Mouse (Mus musculus) intestine, embryonic 15.5 days (tissue): ENCODE results near the gene Ube2m. TPM values are rescaled to one million over a fixed set of nuclear protein-coding genes. Genes with fewer than 3 reads are reported as not detected.
A peak's percentile ranks its signal among the peaks of the same experiment; 100 is the strongest.

Experiments used
- ATAC-seq: fragments of 200-750 bp; cut with Nextera tagmentation; 2 replicates; pipeline ENCODE4 v1.8.0; 2017; ENCODE audit warnings: moderate TSS enrichment, moderate library complexity
- H3K27ac ChIP-seq: fragments of 300-500 bp; sonication (generic); 2 replicates; pipeline ENCODE4 v1.5.1; 2015; ENCODE audit warnings: mild to moderate bottlenecking, inconsistent platforms
- H3K27me3 ChIP-seq: fragments of 300-500 bp; sonication (generic); replicated peaks from 2 replicates; pipeline ENCODE4 v1.6.1; 2015; ENCODE audit warnings: inconsistent platforms
- H3K36me3 ChIP-seq: fragments of 300-500 bp; sonication (generic); 2 replicates; pipeline ENCODE4 v1.6.1; 2015; ENCODE audit warnings: inconsistent platforms
- H3K4me1 ChIP-seq: fragments of 300-500 bp; sonication (generic); replicated peaks from 2 replicates; pipeline ENCODE4 v1.6.1; 2015; ENCODE audit warnings: inconsistent platforms
- H3K4me2 ChIP-seq: fragments of 300-500 bp; sonication (generic); replicated peaks from 2 replicates; pipeline ENCODE4 v1.6.1; 2015; ENCODE audit warnings: mild to moderate bottlenecking, inconsistent platforms
- H3K4me3 ChIP-seq: fragments of 300-500 bp; sonication (generic); replicated peaks from 2 replicates; pipeline ENCODE4 v1.5.1; 2015; ENCODE audit warnings: inconsistent platforms
- H3K9ac ChIP-seq: fragments of 300-500 bp; sonication (generic); 2 replicates; pipeline ENCODE4 v1.6.1; 2015; ENCODE audit warnings: inconsistent platforms
- H3K9me3 ChIP-seq: fragments of 300-500 bp; sonication (generic); 2 replicates; pipeline ENCODE4 v1.6.1; 2016; ENCODE audit warnings: inconsistent platforms
- WGBS: fragments of 180-500 bp; shearing (Covaris S2); methylation state at CpG from one replicate; pipeline ENCODE4 v1.1.7; 2015; 5-methylcytosine and 5-hydroxymethylcytosine counted together
- polyA plus RNA-seq: library from polyadenylated mRNA; unstranded; fragments of >200 nt; fragmentation: Nextera tagmentation; extraction: Ambion mirVana; gene quantifications from 2 replicates; pipeline ENCODE4 v1.2.1, GENCODE M21; 2015

Ube2m gene
- polyA plus RNA-seq, 1 experiment from 2014 or later = 109 TPM

DNA sequence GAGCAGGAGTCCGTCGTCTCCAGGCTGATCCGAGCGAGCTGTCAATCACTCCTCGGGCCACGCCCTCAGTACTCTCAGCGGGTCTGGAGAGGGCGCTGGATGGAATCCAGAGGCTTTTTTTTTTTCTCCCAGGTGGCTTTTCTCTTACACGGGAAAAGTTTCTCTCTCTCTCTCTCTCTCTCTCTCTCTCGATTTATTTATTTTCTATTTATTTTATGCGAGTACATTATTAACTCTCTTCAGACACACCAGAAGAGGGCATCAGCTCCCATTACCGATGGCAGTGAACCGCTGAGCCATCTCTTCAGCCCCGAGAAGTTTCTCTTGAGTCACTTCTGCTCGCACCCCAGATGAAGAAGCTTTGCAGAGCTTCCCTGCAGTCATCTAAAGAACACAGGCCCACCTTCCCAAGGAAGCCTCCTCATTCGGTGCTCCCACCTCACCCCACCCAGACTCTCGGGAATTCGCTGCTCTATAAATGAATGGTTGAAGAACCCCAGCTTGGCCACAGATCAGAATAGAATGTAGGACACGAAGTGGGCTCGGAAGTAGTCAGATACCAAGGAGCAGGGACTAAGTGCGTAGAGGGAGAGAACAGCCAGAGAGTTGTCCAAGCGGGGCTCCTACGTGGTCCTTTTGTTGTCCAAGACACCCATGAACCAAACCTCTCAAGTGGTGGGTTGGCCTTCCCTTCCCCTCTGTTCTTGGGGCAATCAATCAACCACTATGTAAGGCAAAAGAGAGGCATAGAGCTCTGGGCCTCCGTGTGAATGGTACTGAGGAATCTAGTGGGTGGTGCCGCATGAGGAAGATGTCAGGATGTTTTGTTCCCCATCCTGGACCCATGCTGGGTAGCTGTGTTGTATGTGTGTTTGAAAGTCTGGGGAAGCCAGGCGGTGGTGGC, 27.8 kb downstream of the Ube2m start, which contains the start of gene Zbtb45:
Zbtb45 (minus strand) TSS at position 30 of the 904 bp plus-strand sequence.
- Histone ChIP-seq H3K4me2 (peak within 1 kb of the TSS; percentile 69), H3K9ac (peak within 1 kb of the TSS; percentile 95), H3K9me3 (no peaks in the 10 kb centered on the region), H3K4me1 (0 out of 2 replicates have a peak, but pooled peaks cover 16% of the 10 kb centered on the region), H3K27me3 (no peaks in the 10 kb centered on the region), H3K27ac (peak within 1 kb of the TSS; percentile 98), H3K4me3 (peak within 1 kb of the TSS; percentile 80), H3K36me3 (peaks cover 16% of the 10 kb centered on the region)
- ATAC-seq = 0 out of 2 replicates have a peak, but pooled peaks have one; percentile 6
- WGBS = 12% methylated on average over 26 of the region's 26 CpGs

GRCm38 (mm10) chr7:13009143-13010004, 28.7 kb downstream of the Ube2m start:
- Histone ChIP-seq H3K9me3 (no peaks in the 10 kb centered on the region), H3K4me3 (peak overlapping the region; percentile 80), H3K36me3 (peaks cover 16% of the 10 kb centered on the region), H3K9ac (peak overlapping the region; percentile 95), H3K27me3 (no peaks in the 10 kb centered on the region), H3K4me2 (peak overlapping the region; percentile 69), H3K27ac (peak overlapping the region; percentile 98), H3K4me1 (0 out of 2 replicates have a peak, but pooled peaks cover 16% of the 10 kb centered on the region)
- peak; percentile 91 for ATAC-seq
- WGBS = under 1% methylated on average over 42 of the region's 42 CpGs

DNA sequence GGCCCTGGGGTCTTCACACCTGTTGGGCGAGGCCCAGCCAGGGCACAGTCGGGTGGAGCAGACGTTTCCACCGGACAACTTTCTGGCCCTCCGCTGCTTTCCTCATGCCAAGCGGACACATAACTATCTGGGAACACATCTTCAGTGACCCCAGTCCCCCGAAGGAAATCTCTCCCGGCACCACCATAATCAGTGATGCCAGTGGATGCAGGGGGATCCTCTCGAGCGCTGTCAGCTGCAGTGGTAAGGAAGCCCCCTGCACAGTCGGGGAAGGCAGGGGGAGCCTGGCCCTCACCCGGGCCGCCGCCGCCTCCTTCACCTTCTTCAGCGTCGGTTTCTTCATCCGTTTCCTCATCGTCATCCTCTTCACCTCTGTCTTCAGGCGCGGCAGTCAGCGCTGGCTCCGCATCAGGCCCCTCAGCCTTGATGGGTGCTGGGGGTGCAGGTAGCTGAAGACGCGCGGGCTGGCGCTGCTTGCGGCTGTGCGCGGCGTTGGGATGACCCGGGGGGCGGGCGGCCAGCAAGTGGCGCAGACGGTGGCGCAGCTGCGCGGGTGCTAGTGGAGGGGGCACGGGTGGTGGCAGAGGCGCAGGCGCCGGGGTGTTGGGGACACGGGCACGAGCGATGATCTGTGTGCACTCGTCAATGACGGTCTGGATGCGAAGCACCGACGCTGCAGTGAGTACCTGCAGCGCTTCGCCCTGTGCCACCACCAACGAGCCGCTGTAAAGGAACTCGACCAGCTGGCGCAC, 30.6 kb downstream of the Ube2m start:
- 0 out of 2 replicates have a peak, but pooled peaks cover 16% of the 10 kb centered on the region for H3K4me1 ChIP-seq
- H3K9me3 ChIP-seq = no peaks in the 10 kb centered on the region
- no peak for ATAC-seq
- H3K9ac ChIP-seq = 0 out of 2 replicates have a peak overlapping the region, but pooled peaks have one; percentile 14
- no peak overlapping the region for H3K27ac ChIP-seq
- 57% methylated on average over 57 of the region's 57 CpGs for WGBS
- no peak overlapping the region for H3K4me2 ChIP-seq
- H3K27me3 ChIP-seq = no peaks in the 10 kb centered on the region
- no peak overlapping the region for H3K4me3 ChIP-seq
- peaks cover 20% of the 10 kb centered on the region for H3K36me3 ChIP-seq

GRCm38 (mm10) chr7:13006531-13006930, 31.5 kb downstream of the Ube2m start:
- ATAC-seq = no peak
- H3K4me3 ChIP-seq = no peak overlapping the region
- no peaks in the 10 kb centered on the region for H3K9me3 ChIP-seq
- 0 out of 2 replicates have a peak, but pooled peaks cover 16% of the 10 kb centered on the region for H3K4me1 ChIP-seq
- no peaks in the 10 kb centered on the region for H3K27me3 ChIP-seq
- no peak overlapping the region for H3K9ac ChIP-seq
- H3K4me2 ChIP-seq = no peak overlapping the region
- 85% methylated on average over 10 of the region's 10 CpGs for WGBS
- peaks cover 20% of the 10 kb centered on the region for H3K36me3 ChIP-seq
- no peak overlapping the region for H3K27ac ChIP-seq

DNA sequence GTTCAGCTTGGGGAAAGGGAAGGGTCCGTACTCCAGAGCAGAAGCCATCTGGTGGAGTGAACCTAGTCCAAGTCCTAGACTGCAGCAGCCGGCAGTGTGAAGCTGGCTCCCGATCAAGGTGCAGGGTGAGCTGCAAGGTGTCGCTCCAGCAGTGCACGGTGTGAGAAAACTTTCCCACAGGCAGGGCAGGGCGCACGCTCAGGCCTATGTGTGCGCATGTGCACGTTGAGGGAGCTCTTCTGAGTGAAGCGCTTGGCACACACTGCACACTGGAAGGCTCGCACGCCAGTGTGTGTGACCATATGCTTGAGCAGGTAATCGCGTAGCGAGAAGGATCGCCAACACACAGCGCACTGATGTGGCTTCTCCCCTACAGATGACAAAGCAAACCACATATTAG, 32.1 kb downstream of the Ube2m start:
- H3K4me2 ChIP-seq = no peak overlapping the region
- no peak for ATAC-seq
- no peak overlapping the region for H3K9ac ChIP-seq
- H3K27ac ChIP-seq = no peak overlapping the region
- H3K36me3 ChIP-seq = peaks cover 20% of the 10 kb centered on the region
- H3K27me3 ChIP-seq = no peaks in the 10 kb centered on the region
- H3K4me1 ChIP-seq = 0 out of 2 replicates have a peak, but pooled peaks cover 16% of the 10 kb centered on the region
- H3K9me3 ChIP-seq = no peaks in the 10 kb centered on the region
- H3K4me3 ChIP-seq = no peak overlapping the region
- 88% methylated on average over 17 of the region's 17 CpGs for WGBS

DNA sequence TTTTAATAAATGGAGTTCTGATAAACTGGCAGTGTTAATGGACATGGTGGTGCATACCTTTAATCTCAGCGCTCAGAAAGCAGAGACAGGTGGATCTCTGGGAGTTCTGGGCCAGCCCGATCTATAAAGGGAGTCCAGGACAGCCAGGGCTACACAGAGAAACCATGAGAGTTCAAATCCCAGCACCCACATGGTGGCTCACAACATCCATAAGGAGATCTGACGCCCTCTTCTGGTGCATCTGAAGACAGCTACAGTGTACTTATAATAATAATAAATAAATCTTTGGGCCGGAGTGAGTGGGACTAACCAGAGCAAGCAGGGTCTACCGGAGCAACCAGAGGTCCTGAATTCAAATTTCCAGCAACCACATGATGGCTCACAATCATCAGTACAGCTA, 34.7 kb downstream of the Ube2m start:
- no peak overlapping the region for H3K27ac ChIP-seq
- H3K36me3 ChIP-seq = peaks cover 20% of the 10 kb centered on the region
- H3K9ac ChIP-seq = no peak overlapping the region
- no peak overlapping the region for H3K4me2 ChIP-seq
- 78% methylated on average over 5 of the region's 5 CpGs for WGBS
- H3K4me3 ChIP-seq = no peak overlapping the region
- H3K4me1 ChIP-seq = 0 out of 2 replicates have a peak, but pooled peaks cover 10% of the 10 kb centered on the region
- H3K27me3 ChIP-seq = no peaks in the 10 kb centered on the region
- no peaks in the 10 kb centered on the region for H3K9me3 ChIP-seq
- no peak for ATAC-seq

DNA sequence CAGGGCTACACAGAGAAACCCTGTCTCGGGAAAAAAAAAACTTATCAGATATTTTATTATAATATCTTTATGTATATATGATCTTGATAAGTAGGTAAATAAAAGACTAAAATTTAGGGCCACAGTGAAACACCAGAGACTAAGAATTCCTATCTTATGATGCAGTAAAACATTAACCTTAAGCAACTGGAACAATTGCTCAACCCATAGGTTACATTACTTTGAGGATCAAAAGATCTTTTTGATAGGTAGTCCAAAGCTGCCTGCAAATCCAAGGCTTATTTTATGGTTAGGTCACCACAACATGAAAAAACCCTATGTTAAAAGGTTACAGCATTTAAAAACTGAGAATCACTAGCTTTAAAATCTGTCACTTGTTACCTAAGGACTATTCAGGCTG, 36.5 kb downstream of the Ube2m start:
- Histone ChIP-seq H3K4me3 (no peak overlapping the region), H3K4me1 (no peaks in the 10 kb centered on the region), H3K27ac (no peak overlapping the region), H3K9me3 (no peaks in the 10 kb centered on the region), H3K27me3 (no peaks in the 10 kb centered on the region), H3K9ac (no peak overlapping the region), H3K4me2 (no peak overlapping the region), H3K36me3 (peaks cover 9% of the 10 kb centered on the region; the same call in 1 of the 2 replicates)
- 45% methylated on average over 1 of the region's 1 CpGs for WGBS
- ATAC-seq = peak; percentile 54; the same call in 1 of the 2 replicates

GRCm38 (mm10) chr7:12998851-12999250, 39.2 kb downstream of the Ube2m start, which contains the start of gene Trim28:
TSS of gene Trim28 (plus strand) at chr7:12999114.
- H3K9ac ChIP-seq = no peak within 1 kb of the TSS
- 86% methylated on average over 3 of the region's 3 CpGs for WGBS
- H3K27me3 ChIP-seq = no peaks in the 10 kb centered on the region

DNA sequence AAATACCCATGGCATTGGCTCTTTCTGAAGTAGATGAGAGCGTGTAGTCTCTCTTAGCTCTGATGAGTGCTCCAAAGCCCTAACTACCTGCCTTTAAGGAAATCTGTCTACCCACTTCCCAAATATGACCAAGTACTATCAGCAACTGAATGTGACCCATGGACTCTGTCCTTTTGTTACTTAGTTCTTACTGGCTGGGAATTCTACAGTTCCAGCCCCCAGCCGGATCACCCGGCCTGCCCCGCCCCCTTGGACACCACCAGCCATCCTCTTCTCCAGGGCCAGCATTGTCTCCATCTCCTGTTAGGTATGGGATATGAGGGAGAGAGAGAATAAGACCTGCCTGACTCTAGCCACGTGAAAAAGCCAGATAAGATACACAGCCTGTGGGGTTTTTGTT, 40.0 kb downstream of the Ube2m start, which contains the start of gene Slc27a5:
Slc27a5 (minus strand) TSS at position 140 of the 400 bp plus-strand sequence.
- H3K4me1 ChIP-seq = no peaks in the 10 kb centered on the region
- H3K4me2 ChIP-seq = no peak within 1 kb of the TSS
- 69% methylated on average over 5 of the region's 5 CpGs for WGBS
- no peaks in the 10 kb centered on the region for H3K36me3 ChIP-seq
- no peaks in the 10 kb centered on the region for H3K9me3 ChIP-seq
- no peak within 1 kb of the TSS for H3K4me3 ChIP-seq
- H3K27me3 ChIP-seq = no peaks in the 10 kb centered on the region
- no peak within 1 kb of the TSS for H3K9ac ChIP-seq
- no peak within 1 kb of the TSS for H3K27ac ChIP-seq
- peak; percentile 68 for ATAC-seq

More at GRCm38 (mm10) chr7:12998851-12999250, 39.2 kb downstream of the Ube2m start, which contains the start of gene Trim28:
- Histone ChIP-seq H3K4me1 (no peaks in the 10 kb centered on the region), H3K4me3 (no peak within 1 kb of the TSS), H3K4me2 (no peak within 1 kb of the TSS), H3K27ac (no peak within 1 kb of the TSS), H3K9me3 (no peaks in the 10 kb centered on the region), H3K36me3 (0 out of 2 replicates have a peak, but pooled peaks cover under 1% of the 10 kb centered on the region)
- no peak for ATAC-seq

- no peaks in the 10 kb centered on the region for H3K9me3 ChIP-seq
- H3K9ac ChIP-seq = no peak overlapping the region
- 68% methylated on average over 5 of the region's 5 CpGs for WGBS
- H3K4me3 ChIP-seq = no peak overlapping the region
- H3K27ac ChIP-seq = no peak overlapping the region
- H3K27me3 ChIP-seq = no peaks in the 10 kb centered on the region
- H3K4me2 ChIP-seq = no peak overlapping the region
- H3K36me3 ChIP-seq = no peaks in the 10 kb centered on the region
- ATAC-seq = no peak
- no peaks in the 10 kb centered on the region for H3K4me1 ChIP-seq
These were observed 40.8 kb downstream of the Ube2m start for GRCm38 (mm10) chr7:12997230-12997629.

DNA sequence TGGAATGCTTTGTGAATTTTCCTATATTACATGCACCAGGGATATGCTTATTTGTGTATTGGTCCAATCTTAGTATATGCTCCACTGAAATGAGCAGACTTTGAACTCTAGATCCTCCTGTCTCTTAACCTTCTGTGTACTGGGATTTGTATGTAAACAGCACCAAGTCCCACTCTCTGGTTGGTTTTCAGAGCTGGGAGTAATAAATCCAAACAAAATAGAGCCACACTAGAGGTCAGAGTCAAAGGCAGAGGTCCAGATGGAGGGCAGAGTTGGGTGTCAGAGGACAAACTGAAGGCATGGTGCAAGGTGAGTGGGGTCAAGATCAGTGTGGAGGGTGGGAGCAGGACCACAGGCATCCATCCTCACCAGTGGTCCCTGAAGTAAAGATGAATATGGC, 42.2 kb downstream of the Ube2m start:
- Histone ChIP-seq H3K36me3 (no peaks in the 10 kb centered on the region), H3K9ac (no peak overlapping the region), H3K4me3 (no peak overlapping the region), H3K4me2 (no peak overlapping the region), H3K4me1 (no peaks in the 10 kb centered on the region), H3K27ac (no peak overlapping the region), H3K9me3 (no peaks in the 10 kb centered on the region), H3K27me3 (no peaks in the 10 kb centered on the region)
- ATAC-seq = no peak
